Mouse (Mus musculus) hindbrain, embryonic 11.5 days (tissue): ENCODE data around the gene Sos2. TPM values are rescaled to one million over a fixed set of nuclear protein-coding genes. Genes with fewer than 3 reads are reported as not detected.
A peak's percentile ranks its signal among the peaks of the same experiment; 100 is the strongest.
"Not testable (repeated sequence)": the region's sequence is repeated elsewhere in the genome, so short reads cannot be mapped to it uniquely, and the experiment has no call there.

Experiments used
- ATAC-seq: fragments of 200-750 bp; cut with Nextera tagmentation; 2 replicates; pipeline ENCODE4 v1.8.0; 2017; ENCODE audit warnings: mild to moderate bottlenecking, moderate TSS enrichment, moderate library complexity; ENCODE audit not compliant: low FRiP score
- DNase-seq: peaks from one replicate; pipeline ENCODE4 v3.0.0-alpha.2; 2015; ENCODE audit warnings: low spot score
- H3K27ac ChIP-seq: fragments of 300-500 bp; sonication (generic); 2 replicates; pipeline ENCODE4 v1.5.1; 2014; ENCODE audit warnings: mild to moderate bottlenecking, low read depth, low read length
- H3K27me3 ChIP-seq: fragments of 300-500 bp; sonication (generic); 2 replicates; pipeline ENCODE4 v1.6.1; 2014; ENCODE audit warnings: mild to moderate bottlenecking, low read length, moderate library complexity, mixed read lengths; ENCODE audit not compliant: control insufficient read depth, insufficient read depth
- H3K36me3 ChIP-seq: fragments of 300-500 bp; sonication (generic); 2 replicates; pipeline ENCODE4 v1.6.1; 2014; ENCODE audit warnings: mild to moderate bottlenecking, low read length, moderate library complexity, mixed read lengths; ENCODE audit not compliant: control insufficient read depth, insufficient read depth
- H3K4me1 ChIP-seq: fragments of 300-500 bp; sonication (generic); replicated peaks from 2 replicates; pipeline ENCODE4 v1.6.1; 2014; ENCODE audit warnings: low read length, mixed read lengths; ENCODE audit not compliant: control insufficient read depth, insufficient read depth
- H3K4me2 ChIP-seq: fragments of 300-500 bp; sonication (generic); replicated peaks from 2 replicates; pipeline ENCODE4 v1.6.1; 2014; ENCODE audit warnings: mild to moderate bottlenecking, low read depth, low read length
- H3K4me3 ChIP-seq: fragments of 300-500 bp; sonication (generic); 2 replicates; pipeline ENCODE4 v1.5.1; 2014; ENCODE audit warnings: low read depth, low read length
- H3K9ac ChIP-seq: fragments of 300-500 bp; sonication (generic); 2 replicates; pipeline ENCODE4 v1.6.1; 2014; ENCODE audit warnings: low read depth, low read length
- H3K9me3 ChIP-seq: fragments of 300-500 bp; sonication (generic); 2 replicates; pipeline ENCODE4 v1.6.1; 2016; ENCODE audit warnings: low read length; ENCODE audit not compliant: control insufficient read depth
- WGBS: fragments of 180-500 bp; shearing (Covaris S2); extraction: QIAGEN DNeasy Blood & Tissue Kit; methylation state at CpG from one replicate; pipeline ENCODE4 v1.1.7; 2014; 5-methylcytosine and 5-hydroxymethylcytosine counted together
- polyA plus RNA-seq: library from polyadenylated mRNA; unstranded; fragments of >200 nt; fragmentation: Nextera tagmentation; extraction: Ambion mirVana; gene quantifications from 2 replicates; pipeline ENCODE4 v1.2.1, GENCODE M21; 2014

Sos2 gene
- polyA plus RNA-seq, 1 experiment from 2014 or later: 17.9 TPM

DNA sequence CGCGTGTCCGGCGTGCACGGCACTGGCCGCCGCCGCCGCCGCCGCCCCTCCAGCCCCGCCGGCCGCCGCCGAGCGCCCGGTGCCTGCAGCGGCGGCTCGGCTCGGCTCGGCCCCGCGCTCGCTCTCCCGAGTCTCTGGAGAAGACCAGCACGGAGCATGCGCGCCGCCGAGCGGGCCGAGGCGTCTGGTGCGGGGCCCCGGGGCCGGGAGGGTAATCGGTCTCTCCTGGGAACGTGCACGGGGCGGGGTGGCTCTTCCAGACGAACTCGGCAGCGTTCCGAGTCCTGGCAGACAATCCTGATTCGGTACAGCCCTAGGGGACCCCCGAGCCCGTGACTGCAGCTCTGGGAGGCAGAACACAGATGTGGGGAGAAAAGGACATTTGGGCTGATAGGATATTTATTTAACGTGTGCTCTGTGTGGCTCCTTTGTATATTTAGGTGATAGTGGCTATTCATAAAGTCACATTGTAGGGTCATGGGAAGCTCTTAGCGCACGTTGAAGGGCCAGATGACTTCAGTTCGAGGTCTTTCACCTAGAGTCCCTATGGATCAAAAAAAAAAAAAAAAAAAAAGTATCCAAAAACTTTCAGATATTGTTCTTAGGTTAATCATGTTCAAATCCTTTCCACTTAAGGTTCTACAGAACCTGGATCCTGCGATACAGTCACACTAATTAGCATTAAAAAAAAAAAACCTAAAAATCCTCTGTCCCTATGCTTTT lies 574 bp upstream of the Sos2 start:
- no peaks in the 10 kb centered on the region for H3K27me3 ChIP-seq
- ATAC-seq: peak; percentile 91
- H3K36me3 ChIP-seq: no peaks in the 10 kb centered on the region
- H3K4me3 ChIP-seq: peak overlapping the region; percentile 65
- WGBS: 2% methylated on average over 44 of the region's 54 CpGs
- peak; percentile 92 for DNase-seq
- H3K27ac ChIP-seq: peak overlapping the region; percentile 97
- H3K9ac ChIP-seq: peak overlapping the region; percentile 96
- H3K9me3 ChIP-seq: no peaks in the 10 kb centered on the region
- H3K4me2 ChIP-seq: peak overlapping the region; percentile 46
- 0 out of 2 replicates have a peak, but pooled peaks cover 3% of the 10 kb centered on the region for H3K4me1 ChIP-seq

DNA sequence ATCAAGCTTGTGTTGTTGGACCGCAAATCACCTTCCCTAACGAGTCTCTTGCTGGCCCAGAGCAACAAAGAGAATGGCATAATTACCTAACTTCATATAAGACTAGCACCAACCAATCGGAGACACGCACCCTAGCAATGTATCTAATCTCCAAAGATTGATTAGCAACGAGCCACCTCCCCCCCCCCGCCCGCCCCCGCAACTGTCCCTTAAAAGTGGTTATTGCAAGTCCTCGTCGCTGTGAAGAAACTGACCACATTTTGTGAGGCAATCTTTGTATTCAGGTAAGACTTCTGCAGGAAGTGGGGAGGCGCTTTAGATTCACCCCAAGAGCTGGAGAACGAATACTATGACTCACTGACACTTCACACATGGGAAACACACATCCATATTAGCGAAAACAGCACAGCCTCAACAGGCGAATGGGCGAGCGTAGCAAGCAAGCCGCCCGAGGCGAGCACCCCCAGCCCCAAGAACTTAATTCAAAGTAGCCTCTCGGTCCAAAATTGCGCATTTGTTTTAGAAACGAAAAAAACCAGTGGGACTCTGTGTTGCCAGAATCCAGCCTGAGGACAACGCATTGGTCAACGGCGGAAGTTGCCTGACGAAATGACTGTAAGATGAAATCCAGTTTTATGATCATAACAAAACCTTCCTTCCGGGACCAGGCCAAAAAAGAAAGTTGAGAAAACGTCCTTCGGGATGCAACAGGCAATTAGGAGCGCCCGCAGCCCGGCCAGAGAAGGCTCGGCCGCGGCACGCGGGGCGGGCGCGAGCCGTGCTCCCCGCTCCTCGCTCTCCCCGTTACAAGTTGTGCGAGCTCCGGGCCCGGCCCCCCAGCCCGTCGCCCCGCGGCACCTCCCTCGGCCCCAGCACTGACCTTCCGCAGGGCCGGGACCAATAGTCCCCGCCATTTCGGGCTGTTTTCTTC lies 752 bp downstream of the Sos2 start:
- peak; percentile 71 for DNase-seq
- WGBS: under 1% methylated on average over 51 of the region's 56 CpGs
- Histone ChIP-seq H3K27ac (peak overlapping the region; percentile 97), H3K9me3 (no peaks in the 10 kb centered on the region), H3K4me2 (peak overlapping the region; percentile 46), H3K4me1 (0 out of 2 replicates have a peak, but pooled peaks cover 3% of the 10 kb centered on the region), H3K4me3 (peak overlapping the region; percentile 65), H3K9ac (peak overlapping the region; percentile 96), H3K36me3 (no peaks in the 10 kb centered on the region), H3K27me3 (no peaks in the 10 kb centered on the region)
- peak; percentile 67 for ATAC-seq

DNA sequence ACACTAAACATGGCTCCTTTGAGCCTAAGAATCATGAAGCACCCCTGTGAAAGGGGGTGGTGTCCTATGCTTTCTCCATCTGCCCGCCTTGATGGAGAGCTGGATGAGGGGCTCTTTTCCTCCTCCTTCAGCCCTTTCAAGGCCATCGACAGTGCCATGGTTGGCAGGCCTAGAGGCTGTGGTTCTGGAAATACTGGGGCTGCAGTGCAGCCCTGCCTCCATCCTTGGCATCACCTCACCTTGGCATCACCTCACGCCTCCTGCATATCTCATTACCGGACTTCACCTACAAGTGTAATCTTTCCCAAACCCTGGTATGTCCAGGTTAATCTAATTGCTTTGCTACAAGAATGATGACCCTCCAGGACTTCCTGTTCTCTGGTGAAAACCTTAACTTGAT lies 5.5 kb downstream of the Sos2 start:
- Histone ChIP-seq H3K9me3 (no peaks in the 10 kb centered on the region), H3K4me2 (no peak overlapping the region), H3K27ac (no peak overlapping the region), H3K4me3 (no peak overlapping the region), H3K27me3 (no peaks in the 10 kb centered on the region), H3K36me3 (no peaks in the 10 kb centered on the region), H3K4me1 (0 out of 2 replicates have a peak, but pooled peaks cover 3% of the 10 kb centered on the region), H3K9ac (no peak overlapping the region)
- no peak for ATAC-seq
- WGBS: 94% methylated on average over 4 of the region's 4 CpGs
- no peak for DNase-seq

DNA sequence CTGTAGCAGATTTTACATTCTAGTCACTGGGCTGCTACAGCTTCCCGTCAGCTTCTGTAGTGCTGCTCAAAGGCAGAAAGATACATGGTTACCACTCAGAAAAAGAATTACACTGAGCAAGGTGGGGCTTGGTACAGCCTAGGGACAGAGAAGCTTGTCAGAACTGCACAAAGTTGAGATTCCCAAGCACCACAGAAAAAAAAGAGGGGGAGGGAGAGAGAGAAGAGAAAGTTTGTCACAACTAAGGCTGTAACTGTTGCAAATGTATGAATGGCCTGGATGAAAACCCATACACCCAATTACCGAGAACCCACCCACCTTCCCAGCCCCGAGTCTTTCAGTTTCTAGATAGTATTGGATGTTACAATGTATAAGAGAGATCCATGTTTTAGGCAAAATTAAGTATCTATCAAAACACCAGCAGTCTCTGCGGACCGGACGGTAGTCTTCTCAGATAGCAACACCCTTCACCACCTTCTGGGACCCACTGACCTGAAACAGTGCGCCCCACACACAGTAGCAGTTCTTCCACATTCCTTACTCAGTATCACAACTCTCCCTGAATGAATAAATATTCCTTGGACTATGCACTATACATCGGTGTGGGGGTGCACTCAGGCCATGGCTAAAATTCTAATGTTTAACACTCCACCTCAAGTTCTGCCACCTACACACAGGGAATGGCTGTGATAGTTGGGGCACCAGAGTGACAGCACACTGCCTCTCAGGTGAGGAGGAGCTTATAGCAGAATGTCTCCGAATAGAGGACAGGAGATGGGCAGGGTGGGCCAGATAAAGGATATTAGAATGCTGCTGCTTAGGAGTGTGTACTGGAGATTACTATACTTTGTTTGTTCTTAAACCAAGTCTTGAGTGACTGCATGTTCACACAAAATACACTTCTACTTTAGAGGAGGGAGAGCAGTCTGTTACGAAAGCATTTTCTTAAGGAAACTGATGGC lies 6.8 kb downstream of the Sos2 start:
- H3K9ac ChIP-seq: no peak overlapping the region
- H3K9me3 ChIP-seq: no peaks in the 10 kb centered on the region
- no peaks in the 10 kb centered on the region for H3K4me1 ChIP-seq
- 86% methylated on average over 10 of the region's 10 CpGs for WGBS
- no peak overlapping the region for H3K4me2 ChIP-seq
- ATAC-seq: no peak
- H3K4me3 ChIP-seq: no peak overlapping the region
- DNase-seq: no peak
- no peaks in the 10 kb centered on the region for H3K27me3 ChIP-seq
- H3K27ac ChIP-seq: no peak overlapping the region
- no peaks in the 10 kb centered on the region for H3K36me3 ChIP-seq

GRCm38 (mm10) chr12:69674176-69674575 lies 7.5 kb downstream of the Sos2 start:
- Histone ChIP-seq H3K4me3 (no peak overlapping the region), H3K36me3 (no peaks in the 10 kb centered on the region), H3K27me3 (no peaks in the 10 kb centered on the region), H3K4me1 (no peaks in the 10 kb centered on the region), H3K4me2 (no peak overlapping the region), H3K9ac (no peak overlapping the region), H3K9me3 (no peaks in the 10 kb centered on the region), H3K27ac (no peak overlapping the region)
- no peak for DNase-seq
- WGBS: 83% methylated on average over 1 of the region's 1 CpGs
- ATAC-seq: no peak

GRCm38 (mm10) chr12:69666721-69667120 lies 14.9 kb downstream of the Sos2 start:
- H3K4me3 ChIP-seq: no peak overlapping the region
- ATAC-seq (no peak), DNase-seq (no peak)
- H3K36me3 ChIP-seq: no peaks in the 10 kb centered on the region
- no peaks in the 10 kb centered on the region for H3K9me3 ChIP-seq
- H3K4me1 ChIP-seq: no peaks in the 10 kb centered on the region
- H3K4me2 ChIP-seq: no peak overlapping the region
- no peak overlapping the region for H3K27ac ChIP-seq
- H3K9ac ChIP-seq: no peak overlapping the region
- H3K27me3 ChIP-seq: no peaks in the 10 kb centered on the region
- WGBS: 98% methylated on average over 5 of the region's 5 CpGs

DNA sequence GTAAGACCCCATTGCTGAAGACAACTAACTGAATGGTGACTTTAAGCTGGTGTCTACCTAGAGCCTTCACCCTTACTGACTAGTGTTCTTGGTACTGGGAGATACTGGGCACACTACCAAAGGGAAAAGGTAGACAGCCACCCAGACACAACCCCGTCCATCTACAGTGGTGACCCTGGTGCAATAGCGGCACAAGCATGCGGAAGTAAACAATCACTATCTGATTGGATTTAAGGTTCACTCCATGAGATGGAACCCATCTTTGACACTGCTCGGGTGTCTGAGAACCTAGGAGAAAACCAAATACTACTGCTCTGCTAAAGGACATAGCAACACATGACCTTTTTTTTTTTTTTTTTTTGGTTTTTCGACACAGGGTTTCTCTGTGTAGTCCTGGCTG lies 20.0 kb downstream of the Sos2 start:
- no peaks in the 10 kb centered on the region for H3K27me3 ChIP-seq
- H3K9me3 ChIP-seq: no peaks in the 10 kb centered on the region
- H3K27ac ChIP-seq: no peak overlapping the region
- no peaks in the 10 kb centered on the region for H3K36me3 ChIP-seq
- DNase-seq (no peak), ATAC-seq (no peak)
- no peaks in the 10 kb centered on the region for H3K4me1 ChIP-seq
- no peak overlapping the region for H3K9ac ChIP-seq
- WGBS: 98% methylated on average over 5 of the region's 5 CpGs
- no peak overlapping the region for H3K4me3 ChIP-seq
- no peak overlapping the region for H3K4me2 ChIP-seq

- ATAC-seq (peak; percentile 69; the same call in 1 of the 2 replicates), DNase-seq (peak; percentile 33)
- not testable (repeated sequence) for H3K4me3 ChIP-seq, H3K27me3 ChIP-seq, H3K36me3 ChIP-seq, H3K9ac ChIP-seq, H3K4me2 ChIP-seq, H3K9me3 ChIP-seq, H3K4me1 ChIP-seq, H3K27ac ChIP-seq
These were observed 27.7 kb downstream of the Sos2 start for GRCm38 (mm10) chr12:69653973-69654372.
